9 mouse cellular contexts compared by ENCODE assay signal in genomic region chr16:21340136-21340535, GRCm38 (mm10).
DNase-seq lines count a peak whose midpoint lies in the region; ATAC-seq lines count a peak whose summit lies in the region.
"Had no signal": no experiment of that assay in that cellular context is flagged by ENCODE, and none has a peak within 500 bp of the region (broad histone marks: within the 10 kb centered on the region; RNA-seq: fewer than 3 reads in every experiment).

No protein-coding gene starts in this region.

- H3K9me3 ChIP-seq in heart, embryonic 14.5 days (ENCODE audit: control insufficient read depth, low read length) = no peaks in the 10 kb centered on the region
- no peaks in the 10 kb centered on the region for H3K9me3 ChIP-seq in forebrain, embryonic 16.5 days (ENCODE audit: control insufficient read depth, low read length)
- no peaks in the 10 kb centered on the region for H3K9me3 ChIP-seq in midbrain, embryonic 11.5 days (ENCODE audit: control insufficient read depth, low read length)

- no peaks in the 10 kb centered on the region for H3K27me3 ChIP-seq in heart, embryonic 14.5 days (ENCODE audit: control insufficient read depth, insufficient read depth, low read length)
- peaks cover 13% of the 10 kb centered on the region for H3K27me3 ChIP-seq in forebrain, embryonic 16.5 days (replicated peaks; ENCODE audit: control insufficient read depth, insufficient read depth, low read length)
- H3K27me3 ChIP-seq in midbrain, embryonic 11.5 days (ENCODE audit: control insufficient read depth, insufficient read depth, low read length) = no peaks in the 10 kb centered on the region; the same call in 1 of the 2 replicates

- peak overlapping the region in 1 of 2 experiments; percentile 94; a peak in 2 of 4 replicates for H3K27ac ChIP-seq in heart, embryonic 14.5 days (replicated peaks in 1 of 2; ENCODE audit: control insufficient read depth in 1 of 2, insufficient read depth in 1 of 2, low read depth in 2 of 2, low read length in 2 of 2)
- H3K27ac ChIP-seq in forebrain, embryonic 16.5 days (ENCODE audit: low read length) = peak overlapping the region; percentile 88
- peak overlapping the region; percentile 37; the same call in 1 of the 2 replicates for H3K27ac ChIP-seq in midbrain, embryonic 11.5 days (ENCODE audit: low read depth, low read length)

- no peak for DNase-seq in heart, adult 11 months
- DNase-seq in brain, embryonic 18.5 days (ENCODE audit: low read depth, low spot score) = peak; percentile 42
- DNase-seq in midbrain, embryonic 11.5 days (ENCODE audit: low spot score, missing footprints) = no peak
- DNase-seq in adrenal gland, postnatal 10 days = no peak
- DNase-seq in natural killer cell, adult 2 months (ENCODE audit: low spot score in 2 of 2) = no peak
- DNase-seq in frontal cortex, postnatal 25 days (ENCODE audit: low spot score in 2 of 2) = no peak

- no peak overlapping the region for H3K4me3 ChIP-seq in heart, embryonic 14.5 days (ENCODE audit: control insufficient read depth in 1 of 2, insufficient read depth in 1 of 2, low read depth in 1 of 2, low read length in 2 of 2)
- H3K4me3 ChIP-seq in forebrain, embryonic 16.5 days (replicated peaks; ENCODE audit: low read length) = no peak overlapping the region
- H3K4me3 ChIP-seq in midbrain, embryonic 11.5 days (ENCODE audit: low read depth, low read length) = no peak overlapping the region

- H3K36me3 ChIP-seq in heart, embryonic 14.5 days (ENCODE audit: control insufficient read depth, insufficient read depth, low read length) = no peaks in the 10 kb centered on the region
- no peaks in the 10 kb centered on the region for H3K36me3 ChIP-seq in forebrain, embryonic 16.5 days (ENCODE audit: control insufficient read depth, insufficient read depth)
- H3K36me3 ChIP-seq in midbrain, embryonic 11.5 days (ENCODE audit: control insufficient read depth, insufficient read depth, low read length) = no peaks in the 10 kb centered on the region

- peak overlapping the region; percentile 60; the same call in 1 of the 2 replicates for H3K9ac ChIP-seq in heart, embryonic 14.5 days (ENCODE audit: low read length)
- H3K9ac ChIP-seq in forebrain, embryonic 16.5 days (replicated peaks; ENCODE audit: low read depth, low read length) = no peak overlapping the region
- H3K9ac ChIP-seq in midbrain, embryonic 11.5 days (ENCODE audit: low read length) = 0 out of 2 replicates have a peak overlapping the region, but pooled peaks have one; percentile 2

- H3K4me2 ChIP-seq in heart, embryonic 14.5 days (ENCODE audit: low read length) = no peak overlapping the region
- H3K4me2 ChIP-seq in forebrain, embryonic 16.5 days (ENCODE audit: low read length) = no peak overlapping the region
- no peak overlapping the region for H3K4me2 ChIP-seq in midbrain, embryonic 11.5 days

- 72% methylated on average over 7 of the region's 7 CpGs for WGBS in heart, embryonic 14.5 days
- 7% methylated on average over 7 of the region's 7 CpGs for WGBS in forebrain, embryonic 16.5 days
- 34% methylated on average over 7 of the region's 7 CpGs for WGBS in midbrain, embryonic 11.5 days

- no peak for ATAC-seq in heart, embryonic 14.5 days (ENCODE audit: insufficient number of reproducible peaks, insufficient read depth, low FRiP score, low read depth)
- peak; percentile 72 for ATAC-seq in forebrain, embryonic 16.5 days
- ATAC-seq in midbrain, embryonic 11.5 days (ENCODE audit: low FRiP score) = peak; percentile 62
- ATAC-seq: CD4-positive, CD25-positive, alpha-beta regulatory T cell, adult 4 months had no signal

- H3K4me1 ChIP-seq in heart, embryonic 14.5 days (ENCODE audit: control insufficient read depth in 2 of 2, insufficient read depth in 2 of 2, low read length in 2 of 2) = peaks cover 19 to 25% of the 10 kb centered on the region in 2 experiments
- H3K4me1 ChIP-seq in forebrain, embryonic 16.5 days (replicated peaks; ENCODE audit: control insufficient read depth, insufficient read depth, low read length) = peaks cover 17% of the 10 kb centered on the region
- peaks cover 10% of the 10 kb centered on the region for H3K4me1 ChIP-seq in midbrain, embryonic 11.5 days (ENCODE audit: control insufficient read depth, insufficient read depth, low read length)
